Mouse (Mus musculus) limb, embryonic 15.5 days (tissue): ENCODE data around the gene Zfp956. TPM values are rescaled to one million over a fixed set of nuclear protein-coding genes. Genes with fewer than 3 reads are reported as not detected.
A peak's percentile ranks its signal among the peaks of the same experiment; 100 is the strongest.

Experiments
- ATAC-seq: fragments of 200-750 bp; cut with Nextera tagmentation; 2 replicates; pipeline ENCODE4 v1.8.0; 2017; ENCODE audit warnings: low read depth, moderate TSS enrichment; ENCODE audit not compliant: insufficient number of reproducible peaks, low FRiP score, low TSS enrichment
- H3K27ac ChIP-seq: fragments of 300-500 bp; sonication (generic); 2 replicates; pipeline ENCODE4 v1.5.1; 2015; ENCODE audit warnings: moderate library complexity, mild to moderate bottlenecking, inconsistent platforms
- H3K27me3 ChIP-seq: fragments of 300-500 bp; sonication (generic); 2 replicates; pipeline ENCODE4 v1.6.1; 2015; ENCODE audit warnings: inconsistent platforms
- H3K36me3 ChIP-seq: fragments of 300-500 bp; sonication (generic); 2 replicates; pipeline ENCODE4 v1.6.1; 2015; ENCODE audit warnings: inconsistent platforms
- H3K4me1 ChIP-seq: fragments of 300-500 bp; sonication (generic); 2 replicates; pipeline ENCODE4 v1.6.1; 2015; ENCODE audit warnings: inconsistent platforms
- H3K4me2 ChIP-seq: fragments of 300-500 bp; sonication (generic); 2 replicates; pipeline ENCODE4 v1.6.1; 2015; ENCODE audit warnings: mild to moderate bottlenecking, inconsistent platforms
- H3K4me3 ChIP-seq: fragments of 300-500 bp; sonication (generic); 2 replicates; pipeline ENCODE4 v1.5.1; 2015; ENCODE audit warnings: mild to moderate bottlenecking, inconsistent platforms
- H3K9ac ChIP-seq: fragments of 300-500 bp; sonication (generic); 2 replicates; pipeline ENCODE4 v1.6.1; 2015; ENCODE audit warnings: inconsistent platforms
- H3K9me3 ChIP-seq: fragments of 300-500 bp; sonication (generic); 2 replicates; pipeline ENCODE4 v1.6.1; 2016; ENCODE audit warnings: inconsistent platforms
- WGBS: fragments of 180-500 bp; shearing (Covaris S2); methylation state at CpG from one replicate; pipeline ENCODE4 v1.1.7; 2015; 5-methylcytosine and 5-hydroxymethylcytosine counted together
- polyA plus RNA-seq: library from polyadenylated mRNA; unstranded; fragments of >200 nt; fragmentation: Nextera tagmentation; extraction: Ambion mirVana; gene quantifications from 2 replicates; pipeline ENCODE4 v1.2.1, GENCODE M21; 2015

Zfp956 gene
- polyA plus RNA-seq: 10.6 and 11.3 TPM in 2 replicates

DNA sequence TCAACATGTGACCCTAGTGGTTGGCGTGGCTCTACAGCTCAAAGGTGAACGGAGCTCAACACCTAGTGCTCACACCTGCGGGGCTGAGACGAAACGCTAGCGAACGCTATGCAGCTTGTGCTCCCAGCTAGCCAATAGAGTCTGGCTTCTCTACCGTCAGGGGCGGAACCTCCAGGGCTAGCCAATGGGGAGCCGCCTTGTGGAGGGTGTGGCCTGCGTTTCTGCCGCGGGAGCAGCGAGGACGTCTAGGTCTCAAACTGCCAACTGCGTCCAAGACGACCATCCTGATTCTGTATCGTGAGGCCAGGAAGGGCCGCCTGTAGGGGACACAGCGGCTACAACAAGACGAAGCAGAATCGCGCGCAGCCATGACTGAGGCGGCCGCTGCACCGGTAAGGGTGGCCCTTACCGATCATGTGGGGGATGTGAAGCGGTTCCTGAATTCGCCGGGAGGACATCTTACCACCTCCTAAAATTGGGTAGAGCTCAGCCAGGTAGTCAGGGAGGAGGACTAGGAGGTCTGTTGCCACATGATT is at the start of gene Zfp956:
Gene Zfp956 (plus strand): TSS at position 200 of the 536 bp plus-strand sequence.
- peak within 1 kb of the TSS; percentile 55 for H3K9ac ChIP-seq
- H3K36me3 ChIP-seq: peaks cover 37% of the 10 kb centered on the region
- under 1% methylated on average over 31 of the region's 31 CpGs for WGBS
- ATAC-seq: peak; percentile 92
- no peaks in the 10 kb centered on the region for H3K9me3 ChIP-seq
- H3K4me1 ChIP-seq: peaks cover 6% of the 10 kb centered on the region
- H3K4me2 ChIP-seq: peak within 1 kb of the TSS; percentile 60
- H3K27ac ChIP-seq: peak within 1 kb of the TSS; percentile 72
- H3K4me3 ChIP-seq: peak within 1 kb of the TSS; percentile 59
- H3K27me3 ChIP-seq: no peaks in the 10 kb centered on the region

- no peaks in the 10 kb centered on the region for H3K27me3 ChIP-seq
- no peak for ATAC-seq
These were observed 49.6 kb upstream of the Zfp956 start for GRCm38 (mm10) chr6:47903587-47903986.

DNA sequence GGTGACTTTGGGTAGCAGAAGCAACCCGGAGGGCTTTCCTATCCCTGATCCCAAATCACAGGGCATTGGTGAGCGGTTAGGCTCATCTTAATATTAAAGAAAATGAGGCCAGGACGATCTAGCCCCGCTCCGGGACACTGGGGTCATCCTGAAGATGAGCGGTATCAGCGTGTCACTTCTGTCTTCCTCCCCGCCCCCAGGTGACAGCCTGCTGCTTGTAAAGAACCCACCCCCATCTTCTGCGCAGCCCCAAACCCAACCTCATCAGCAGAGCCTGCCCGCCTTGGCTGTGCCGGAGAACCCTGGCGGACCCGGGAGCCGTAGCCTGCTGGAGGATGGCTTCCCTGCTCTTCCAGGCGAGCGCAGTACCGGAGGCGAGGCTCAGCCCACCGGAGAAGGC is 48.8 kb upstream of the Zfp956 start:
- no peaks in the 10 kb centered on the region for H3K4me1 ChIP-seq
- H3K4me3 ChIP-seq: no peak overlapping the region
- peaks cover 86% of the 10 kb centered on the region for H3K36me3 ChIP-seq
- ATAC-seq: no peak
- no peak overlapping the region for H3K9ac ChIP-seq
- H3K27ac ChIP-seq: no peak overlapping the region
- H3K27me3 ChIP-seq: no peaks in the 10 kb centered on the region
- 59% methylated on average over 19 of the region's 19 CpGs for WGBS
- no peaks in the 10 kb centered on the region for H3K9me3 ChIP-seq
- no peak overlapping the region for H3K4me2 ChIP-seq

More at GRCm38 (mm10) chr6:47903587-47903986, 49.6 kb upstream of the Zfp956 start:
- no peak overlapping the region for H3K4me3 ChIP-seq
- no peaks in the 10 kb centered on the region for H3K9me3 ChIP-seq
- no peak overlapping the region for H3K27ac ChIP-seq
- no peaks in the 10 kb centered on the region for H3K4me1 ChIP-seq
- no peak overlapping the region for H3K4me2 ChIP-seq
- WGBS: 69% methylated on average over 4 of the region's 4 CpGs
- H3K36me3 ChIP-seq: peaks cover 93% of the 10 kb centered on the region
- no peak overlapping the region for H3K9ac ChIP-seq

GRCm38 (mm10) chr6:47904917-47905695 is 48.1 kb upstream of the Zfp956 start:
- Histone ChIP-seq H3K27me3 (no peaks in the 10 kb centered on the region), H3K36me3 (peaks cover 79% of the 10 kb centered on the region), H3K27ac (no peak overlapping the region), H3K4me2 (no peak overlapping the region), H3K4me1 (no peaks in the 10 kb centered on the region), H3K9me3 (no peaks in the 10 kb centered on the region), H3K4me3 (no peak overlapping the region), H3K9ac (no peak overlapping the region)
- ATAC-seq: no peak
- WGBS: 67% methylated on average over 44 of the region's 44 CpGs

DNA sequence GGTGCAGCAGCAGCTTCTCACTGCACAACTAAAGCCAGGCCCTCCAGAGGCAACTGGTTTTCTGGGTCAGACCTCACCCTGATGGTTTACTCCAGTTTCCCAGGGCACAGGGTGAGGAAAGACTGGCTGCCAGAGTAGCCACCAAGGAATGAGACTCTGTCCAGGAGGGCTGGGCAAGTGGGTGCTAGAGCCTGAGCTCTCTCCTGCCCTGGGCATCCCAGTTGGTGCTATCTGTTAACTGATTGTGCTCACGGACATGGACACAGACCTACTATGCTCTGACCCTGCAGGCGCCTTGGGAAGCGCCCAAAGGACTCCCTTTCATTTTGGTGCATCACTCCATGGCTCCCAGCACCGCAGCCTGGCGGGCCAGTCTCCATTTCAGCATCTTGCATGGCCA is 46.9 kb upstream of the Zfp956 start:
- H3K9ac ChIP-seq: no peak overlapping the region
- H3K9me3 ChIP-seq: no peaks in the 10 kb centered on the region
- no peak overlapping the region for H3K4me3 ChIP-seq
- H3K4me2 ChIP-seq: no peak overlapping the region
- 94% methylated on average over 5 of the region's 5 CpGs for WGBS
- H3K27ac ChIP-seq: no peak overlapping the region
- H3K27me3 ChIP-seq: no peaks in the 10 kb centered on the region
- ATAC-seq: no peak
- no peaks in the 10 kb centered on the region for H3K4me1 ChIP-seq
- peaks cover 67% of the 10 kb centered on the region for H3K36me3 ChIP-seq

- Histone ChIP-seq H3K9me3 (no peaks in the 10 kb centered on the region), H3K4me2 (no peak overlapping the region), H3K9ac (no peak overlapping the region), H3K4me3 (no peak overlapping the region), H3K27ac (no peak overlapping the region), H3K4me1 (no peaks in the 10 kb centered on the region), H3K36me3 (peaks cover 41% of the 10 kb centered on the region), H3K27me3 (no peaks in the 10 kb centered on the region)
- WGBS: 79% methylated on average over 1 of the region's 1 CpGs
- no peak for ATAC-seq
These were observed 44.2 kb upstream of the Zfp956 start for GRCm38 (mm10) chr6:47909007-47909406.

GRCm38 (mm10) chr6:47911650-47912049 is 41.5 kb upstream of the Zfp956 start:
- Histone ChIP-seq H3K27ac (no peak overlapping the region), H3K9ac (no peak overlapping the region), H3K4me2 (no peak overlapping the region), H3K36me3 (peaks cover 15% of the 10 kb centered on the region), H3K9me3 (no peaks in the 10 kb centered on the region), H3K27me3 (no peaks in the 10 kb centered on the region), H3K4me3 (no peak overlapping the region), H3K4me1 (no peaks in the 10 kb centered on the region)
- ATAC-seq: no peak
- WGBS: 53% methylated on average over 1 of the region's 1 CpGs

- 48% methylated on average over 3 of the region's 3 CpGs for WGBS
- no peak for ATAC-seq
These were observed 40.2 kb upstream of the Zfp956 start for GRCm38 (mm10) chr6:47912991-47913390.

GRCm38 (mm10) chr6:47917051-47917450 is 36.1 kb upstream of the Zfp956 start:
- Histone ChIP-seq H3K36me3 (no peaks in the 10 kb centered on the region), H3K4me2 (no peak overlapping the region), H3K9me3 (no peaks in the 10 kb centered on the region), H3K27me3 (no peaks in the 10 kb centered on the region), H3K9ac (no peak overlapping the region), H3K4me1 (peaks cover 8% of the 10 kb centered on the region), H3K4me3 (no peak overlapping the region), H3K27ac (no peak overlapping the region)
- WGBS: 79% methylated on average over 5 of the region's 5 CpGs
- no peak for ATAC-seq

More at GRCm38 (mm10) chr6:47912991-47913390, 40.2 kb upstream of the Zfp956 start:
- H3K4me2 ChIP-seq: no peak overlapping the region
- H3K27me3 ChIP-seq: no peaks in the 10 kb centered on the region
- no peak overlapping the region for H3K4me3 ChIP-seq
- H3K27ac ChIP-seq: no peak overlapping the region
- peaks cover 2% of the 10 kb centered on the region; the same call in 1 of the 2 replicates for H3K36me3 ChIP-seq
- no peaks in the 10 kb centered on the region for H3K4me1 ChIP-seq
- H3K9me3 ChIP-seq: no peaks in the 10 kb centered on the region
- no peak overlapping the region for H3K9ac ChIP-seq

GRCm38 (mm10) chr6:47918768-47919274 is 34.4 kb upstream of the Zfp956 start:
- no peak overlapping the region for H3K27ac ChIP-seq
- H3K36me3 ChIP-seq: no peaks in the 10 kb centered on the region
- H3K27me3 ChIP-seq: no peaks in the 10 kb centered on the region
- 61% methylated on average over 3 of the region's 3 CpGs for WGBS
- H3K4me3 ChIP-seq: no peak overlapping the region
- H3K9ac ChIP-seq: no peak overlapping the region
- no peaks in the 10 kb centered on the region for H3K9me3 ChIP-seq
- ATAC-seq: no peak
- H3K4me1 ChIP-seq: peaks cover 12% of the 10 kb centered on the region
- no peak overlapping the region for H3K4me2 ChIP-seq

GRCm38 (mm10) chr6:47919646-47920446 is 33.3 kb upstream of the Zfp956 start:
- H3K9ac ChIP-seq: no peak overlapping the region
- WGBS: 26% methylated on average over 11 of the region's 11 CpGs
- peak overlapping the region; percentile 86 for H3K4me3 ChIP-seq
- H3K4me2 ChIP-seq: peak overlapping the region; percentile 47
- H3K9me3 ChIP-seq: no peaks in the 10 kb centered on the region
- H3K36me3 ChIP-seq: no peaks in the 10 kb centered on the region
- peaks cover 12% of the 10 kb centered on the region for H3K4me1 ChIP-seq
- no peaks in the 10 kb centered on the region for H3K27me3 ChIP-seq
- ATAC-seq: no peak
- H3K27ac ChIP-seq: peak overlapping the region; percentile 99
